Mouse (Mus musculus): Measurements from ENCODE around the gene Add3. TPM values are rescaled to one million over a fixed set of nuclear protein-coding genes. Genes with fewer than 3 reads are reported as not detected.

Add3 gene
- polyA plus RNA-seq, 1 experiment from 2014 or later, result 119 TPM

GRCm38 (mm10) chr19:53267305-53267704 is 127.1 kb downstream of the Add3 start:
- DNase-seq (no peak), ATAC-seq (ENCODE audit: insufficient read depth) (no peak)
- no peak overlapping the region for H3K9ac ChIP-seq
- no peak overlapping the region for H3K27ac ChIP-seq (ENCODE audit: low read depth)
- no peaks in the 10 kb centered on the region for H3K9me3 ChIP-seq (ENCODE audit: low read depth, low read length)
- peaks cover 3% of the 10 kb centered on the region; the same call in 1 of the 2 replicates for H3K4me1 ChIP-seq (ENCODE audit: insufficient read depth)
- H3K27me3 ChIP-seq (ENCODE audit: insufficient read depth, low read length), result no peaks in the 10 kb centered on the region
- no peak overlapping the region for H3K4me3 ChIP-seq (ENCODE audit: low read depth, low read length)
- 82% methylated on average over 9 of the region's 9 CpGs for WGBS
- H3K36me3 ChIP-seq (ENCODE audit: insufficient read depth), result no peaks in the 10 kb centered on the region
- TF ChIP-seq CTCF (IDR thresholded peaks at IDR 0.05; ENCODE audit: low read depth), result no peak
- H3K4me2 ChIP-seq, result no peak overlapping the region

GRCm38 (mm10) chr19:53273055-53273722 is 132.9 kb downstream of the Add3 start:
- ATAC-seq (ENCODE audit: insufficient read depth), result peak; percentile 74
- H3K9me3 ChIP-seq (ENCODE audit: low read depth, low read length), result no peaks in the 10 kb centered on the region
- no peak for TF ChIP-seq CTCF (IDR thresholded peaks at IDR 0.05; ENCODE audit: low read depth)
- 70% methylated on average over 17 of the region's 17 CpGs for WGBS
- no peak overlapping the region for H3K27ac ChIP-seq (ENCODE audit: low read depth)
- DNase-seq, result peak; percentile 81
- H3K4me1 ChIP-seq (ENCODE audit: insufficient read depth), result no peaks in the 10 kb centered on the region
- H3K4me3 ChIP-seq (ENCODE audit: low read depth, low read length), result no peak overlapping the region
- no peak overlapping the region for H3K4me2 ChIP-seq
- no peaks in the 10 kb centered on the region for H3K27me3 ChIP-seq (ENCODE audit: insufficient read depth, low read length)
- H3K36me3 ChIP-seq (ENCODE audit: insufficient read depth), result no peaks in the 10 kb centered on the region
- no peak overlapping the region for H3K9ac ChIP-seq

GRCm38 (mm10) chr19:53273781-53274428 is 133.7 kb downstream of the Add3 start:
- Histone ChIP-seq H3K27me3 (ENCODE audit: insufficient read depth, low read length) (no peaks in the 10 kb centered on the region), H3K4me3 (ENCODE audit: low read depth, low read length) (no peak overlapping the region), H3K4me2 (no peak overlapping the region), H3K36me3 (ENCODE audit: insufficient read depth) (no peaks in the 10 kb centered on the region), H3K4me1 (ENCODE audit: insufficient read depth) (no peaks in the 10 kb centered on the region), H3K9me3 (ENCODE audit: low read depth, low read length) (no peaks in the 10 kb centered on the region), H3K9ac (no peak overlapping the region), H3K27ac (ENCODE audit: low read depth) (no peak overlapping the region)
- no peak for ATAC-seq (ENCODE audit: insufficient read depth)
- TF ChIP-seq CTCF (IDR thresholded peaks at IDR 0.05; ENCODE audit: low read depth), result no peak
- no peak for DNase-seq
- 85% methylated on average over 23 of the region's 23 CpGs for WGBS

GRCm38 (mm10) chr19:53275204-53275603 is 135.0 kb downstream of the Add3 start:
- Histone ChIP-seq H3K27me3 (ENCODE audit: insufficient read depth, low read length) (no peaks in the 10 kb centered on the region), H3K9ac (no peak overlapping the region), H3K9me3 (ENCODE audit: low read depth, low read length) (no peaks in the 10 kb centered on the region), H3K4me1 (ENCODE audit: insufficient read depth) (no peaks in the 10 kb centered on the region), H3K4me3 (ENCODE audit: low read depth, low read length) (no peak overlapping the region), H3K4me2 (no peak overlapping the region), H3K27ac (ENCODE audit: low read depth) (no peak overlapping the region), H3K36me3 (ENCODE audit: insufficient read depth) (no peaks in the 10 kb centered on the region)
- no peak for ATAC-seq (ENCODE audit: insufficient read depth)
- no peak for TF ChIP-seq CTCF (IDR thresholded peaks at IDR 0.05; ENCODE audit: low read depth)
- DNase-seq, result no peak
- whole genome bisulfite sequencing, result 27% methylated on average over 3 of the region's 3 CpGs

GRCm38 (mm10) chr19:53276902-53277707 is 136.9 kb downstream of the Add3 start:
- no peak for ATAC-seq (ENCODE audit: insufficient read depth)
- no peak overlapping the region for H3K9ac ChIP-seq
- H3K4me1 ChIP-seq (ENCODE audit: insufficient read depth), result no peaks in the 10 kb centered on the region
- peak overlapping the region; percentile 10; the same call in 1 of the 2 replicates for H3K4me3 ChIP-seq (ENCODE audit: low read depth, low read length)
- H3K9me3 ChIP-seq (ENCODE audit: low read depth, low read length), result no peaks in the 10 kb centered on the region
- no peaks in the 10 kb centered on the region for H3K36me3 ChIP-seq (ENCODE audit: insufficient read depth)
- no peak for TF ChIP-seq CTCF (IDR thresholded peaks at IDR 0.05; ENCODE audit: low read depth)
- 34% methylated on average over 19 of the region's 19 CpGs for WGBS
- H3K4me2 ChIP-seq, result peak overlapping the region; percentile 37
- no peaks in the 10 kb centered on the region for H3K27me3 ChIP-seq (ENCODE audit: insufficient read depth, low read length)
- H3K27ac ChIP-seq (ENCODE audit: low read depth), result no peak overlapping the region
- DNase-seq, result no peak

GRCm38 (mm10) chr19:53278491-53279415 is 138.5 kb downstream of the Add3 start:
- ATAC-seq (ENCODE audit: insufficient read depth) (no peak), DNase-seq (no peak)
- WGBS, result 60% methylated on average over 19 of the region's 19 CpGs
- Histone ChIP-seq H3K4me1 (ENCODE audit: insufficient read depth) (no peaks in the 10 kb centered on the region), H3K27me3 (ENCODE audit: insufficient read depth, low read length) (no peaks in the 10 kb centered on the region), H3K27ac (ENCODE audit: low read depth) (no peak overlapping the region), H3K9ac (no peak overlapping the region), H3K4me2 (no peak overlapping the region), H3K36me3 (ENCODE audit: insufficient read depth) (no peaks in the 10 kb centered on the region), H3K9me3 (ENCODE audit: low read depth, low read length) (no peaks in the 10 kb centered on the region), H3K4me3 (ENCODE audit: low read depth, low read length) (no peak overlapping the region)
- TF ChIP-seq CTCF (IDR thresholded peaks at IDR 0.05; ENCODE audit: low read depth), result no peak

Data from lung, embryonic 14.5 days (tissue).